Mouse (Mus musculus) forebrain, embryonic 16.5 days (tissue): ENCODE results near the gene Gm26741. TPM values are rescaled to one million over a fixed set of nuclear protein-coding genes. Genes with fewer than 3 reads are reported as not detected.

Experiments
- ATAC-seq: fragments of 200-750 bp; cut with Nextera tagmentation; 2 replicates; pipeline ENCODE4 v1.8.0; 2017; ENCODE audit warnings: mild to moderate bottlenecking, moderate library complexity
- H3K27ac ChIP-seq: fragments of 300-500 bp; sonication (generic); 2 replicates; pipeline ENCODE4 v1.5.1; 2014; ENCODE audit warnings: low read length, control low read depth
- H3K27me3 ChIP-seq: fragments of 300-500 bp; sonication (generic); replicated peaks from 2 replicates; pipeline ENCODE4 v1.6.1; 2014; ENCODE audit warnings: low read length; ENCODE audit not compliant: control insufficient read depth, insufficient read depth
- H3K36me3 ChIP-seq: fragments of 300-500 bp; sonication (generic); 2 replicates; pipeline ENCODE4 v1.6.1; 2014; ENCODE audit not compliant: control insufficient read depth, insufficient read depth
- H3K4me1 ChIP-seq: fragments of 300-500 bp; sonication (generic); replicated peaks from 2 replicates; pipeline ENCODE4 v1.6.1; 2014; ENCODE audit warnings: low read length; ENCODE audit not compliant: control insufficient read depth, insufficient read depth
- H3K4me2 ChIP-seq: fragments of 300-500 bp; sonication (generic); 2 replicates; pipeline ENCODE4 v1.6.1; 2014; ENCODE audit warnings: mild to moderate bottlenecking, low read length, control low read depth
- H3K4me3 ChIP-seq: fragments of 300-500 bp; sonication (generic); replicated peaks from 2 replicates; pipeline ENCODE4 v1.5.1; 2014; ENCODE audit warnings: mild to moderate bottlenecking, low read length, control low read depth
- H3K9ac ChIP-seq: fragments of 300-500 bp; sonication (generic); replicated peaks from 2 replicates; pipeline ENCODE4 v1.6.1; 2014; ENCODE audit warnings: low read depth, low read length, control low read depth
- H3K9me3 ChIP-seq: fragments of 300-500 bp; sonication (generic); 2 replicates; pipeline ENCODE4 v1.6.1; 2016; ENCODE audit warnings: low read length; ENCODE audit not compliant: control insufficient read depth
- WGBS: fragments of 180-500 bp; shearing (Covaris S2); extraction: QIAGEN DNeasy Blood & Tissue Kit; methylation state at CpG from one replicate; pipeline ENCODE4 v1.1.7; 2014; 5-methylcytosine and 5-hydroxymethylcytosine counted together
- polyA plus RNA-seq: library from polyadenylated mRNA; unstranded; fragments of >200 nt; fragmentation: Nextera tagmentation; extraction: Ambion mirVana; gene quantifications from 2 replicates; pipeline ENCODE4 v1.2.1, GENCODE M21; 2015

The Gm26741 gene
- polyA plus RNA-seq, 1 experiment from 2014 or later = not detected

DNA sequence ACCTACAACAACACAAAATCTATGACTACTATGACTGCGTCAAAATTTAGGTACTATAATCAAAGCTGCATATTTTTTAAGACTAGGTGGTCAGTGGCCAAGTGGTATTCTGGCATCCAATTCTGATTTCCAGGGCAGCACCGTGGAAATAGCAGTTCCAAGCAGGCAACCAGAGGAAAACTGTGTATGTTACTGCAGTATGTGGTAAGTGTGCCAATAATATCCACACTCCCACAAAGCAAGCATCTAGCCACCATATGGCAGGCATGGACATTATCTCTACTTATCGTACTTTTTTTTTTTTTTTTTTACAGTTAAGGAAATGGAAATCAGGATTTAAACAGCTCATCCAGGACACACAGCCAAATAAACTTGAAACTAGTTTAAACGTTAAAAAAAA, 9.8 kb downstream of the Gm26741 start:
- WGBS = 76% methylated on average over 4 of the region's 4 CpGs
- no peak overlapping the region for H3K9ac ChIP-seq

DNA sequence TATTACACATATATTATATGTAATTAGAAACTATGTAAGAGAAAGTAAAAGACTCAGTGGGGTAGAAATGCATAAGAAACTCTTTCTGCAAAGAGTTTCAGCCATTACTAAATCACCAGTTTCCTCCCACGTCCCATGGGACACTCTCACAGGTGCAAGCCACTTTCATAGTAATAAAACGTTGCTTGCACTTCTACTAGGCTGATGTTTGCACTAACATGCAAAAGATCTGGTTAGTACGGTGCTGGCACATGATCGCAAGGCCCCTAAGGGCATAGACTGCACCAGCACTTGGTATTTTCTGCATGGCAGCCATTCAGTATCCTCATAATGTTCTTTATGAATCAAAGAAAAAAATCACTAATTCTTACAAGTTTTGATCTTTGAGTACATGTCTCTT, 15.3 kb downstream of the Gm26741 start:
- H3K4me1 ChIP-seq = peaks cover 3% of the 10 kb centered on the region; the same call in 1 of the 2 replicates
- no peak overlapping the region for H3K27ac ChIP-seq
- ATAC-seq = no peak
- no peaks in the 10 kb centered on the region for H3K27me3 ChIP-seq
- H3K9me3 ChIP-seq = no peaks in the 10 kb centered on the region
- whole genome bisulfite sequencing = 85% methylated on average over 4 of the region's 4 CpGs
- no peak overlapping the region for H3K9ac ChIP-seq
- H3K4me3 ChIP-seq = no peak overlapping the region
- no peak overlapping the region for H3K4me2 ChIP-seq
- H3K36me3 ChIP-seq = no peaks in the 10 kb centered on the region

More for the DNA sequence above, 9.8 kb downstream of the Gm26741 start:
- no peak overlapping the region for H3K27ac ChIP-seq
- H3K36me3 ChIP-seq = no peaks in the 10 kb centered on the region
- no peaks in the 10 kb centered on the region for H3K27me3 ChIP-seq
- H3K9me3 ChIP-seq = no peaks in the 10 kb centered on the region
- H3K4me2 ChIP-seq = no peak overlapping the region
- no peak for ATAC-seq
- no peak overlapping the region for H3K4me3 ChIP-seq
- no peaks in the 10 kb centered on the region for H3K4me1 ChIP-seq

DNA sequence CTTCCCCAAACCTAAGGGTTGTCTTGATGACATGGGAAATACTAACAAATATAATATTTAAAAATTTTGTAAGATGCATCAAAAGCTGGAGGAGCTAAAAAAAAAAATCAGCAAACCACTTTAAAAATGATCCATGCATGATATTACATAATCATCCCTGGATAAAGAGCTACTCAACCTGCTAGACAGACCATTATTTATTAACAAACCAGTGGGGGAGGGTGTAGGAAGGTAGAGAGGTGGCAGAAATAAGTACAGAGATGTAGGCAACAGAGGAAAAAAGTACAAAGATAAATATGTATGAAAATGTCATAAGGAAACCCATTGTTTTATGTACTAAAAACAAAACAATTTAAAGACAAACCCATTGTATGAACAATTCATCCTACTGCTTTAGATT, 16.1 kb downstream of the Gm26741 start:
- Histone ChIP-seq H3K27ac (no peak overlapping the region), H3K4me2 (no peak overlapping the region), H3K27me3 (no peaks in the 10 kb centered on the region), H3K4me1 (peaks cover 5% of the 10 kb centered on the region), H3K36me3 (no peaks in the 10 kb centered on the region), H3K4me3 (no peak overlapping the region), H3K9me3 (no peaks in the 10 kb centered on the region), H3K9ac (no peak overlapping the region)
- no peak for ATAC-seq

DNA sequence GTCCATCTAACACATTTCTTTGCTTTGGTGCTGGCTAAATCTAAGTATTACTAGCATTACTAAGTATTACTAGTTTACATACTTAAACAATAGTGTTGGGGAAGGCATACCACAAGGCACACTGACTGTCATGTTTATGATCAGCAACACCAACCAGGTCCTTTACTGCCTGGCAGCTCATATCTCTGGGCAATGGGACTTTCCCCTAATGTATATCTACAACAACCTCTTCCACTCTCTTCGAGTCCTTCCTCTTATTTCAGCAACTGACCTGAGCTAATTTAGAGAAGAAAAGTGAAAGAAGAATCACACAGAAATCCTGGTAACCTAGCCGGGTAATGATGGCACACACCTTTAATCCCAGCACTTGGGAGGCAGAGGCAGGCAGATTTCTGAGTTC, 17.9 kb downstream of the Gm26741 start:
- 96% methylated on average over 2 of the region's 2 CpGs for WGBS
- Histone ChIP-seq H3K9me3 (no peaks in the 10 kb centered on the region), H3K9ac (no peak overlapping the region), H3K27me3 (no peaks in the 10 kb centered on the region), H3K27ac (no peak overlapping the region), H3K4me1 (peaks cover 5% of the 10 kb centered on the region), H3K36me3 (no peaks in the 10 kb centered on the region), H3K4me3 (no peak overlapping the region), H3K4me2 (no peak overlapping the region)
- ATAC-seq = no peak

DNA sequence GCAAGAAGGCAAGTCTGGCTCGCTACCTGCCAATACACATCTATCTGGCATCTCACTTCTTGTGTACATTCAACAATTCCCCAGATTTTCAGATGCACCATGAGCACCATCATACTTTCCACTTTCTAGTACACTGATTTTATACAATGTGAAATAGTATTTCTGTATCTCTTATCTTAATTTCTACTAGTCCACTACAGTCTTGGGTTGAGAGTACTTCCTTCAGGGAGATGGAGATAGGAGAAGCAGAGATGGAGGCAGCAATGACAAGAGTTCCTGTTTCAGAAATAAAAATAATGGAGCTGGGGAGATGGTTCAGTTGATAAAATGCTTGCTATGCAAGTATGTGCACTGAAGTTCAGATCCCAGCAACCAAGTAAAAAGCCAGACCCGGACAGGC, 19.2 kb downstream of the Gm26741 start:
- ATAC-seq = no peak
- H3K36me3 ChIP-seq = no peaks in the 10 kb centered on the region
- no peak overlapping the region for H3K4me2 ChIP-seq
- WGBS = 98% methylated on average over 2 of the region's 2 CpGs
- no peak overlapping the region for H3K27ac ChIP-seq
- no peaks in the 10 kb centered on the region for H3K27me3 ChIP-seq
- no peak overlapping the region for H3K9ac ChIP-seq
- peaks cover 9% of the 10 kb centered on the region for H3K4me1 ChIP-seq
- no peak overlapping the region for H3K4me3 ChIP-seq
- no peaks in the 10 kb centered on the region for H3K9me3 ChIP-seq

DNA sequence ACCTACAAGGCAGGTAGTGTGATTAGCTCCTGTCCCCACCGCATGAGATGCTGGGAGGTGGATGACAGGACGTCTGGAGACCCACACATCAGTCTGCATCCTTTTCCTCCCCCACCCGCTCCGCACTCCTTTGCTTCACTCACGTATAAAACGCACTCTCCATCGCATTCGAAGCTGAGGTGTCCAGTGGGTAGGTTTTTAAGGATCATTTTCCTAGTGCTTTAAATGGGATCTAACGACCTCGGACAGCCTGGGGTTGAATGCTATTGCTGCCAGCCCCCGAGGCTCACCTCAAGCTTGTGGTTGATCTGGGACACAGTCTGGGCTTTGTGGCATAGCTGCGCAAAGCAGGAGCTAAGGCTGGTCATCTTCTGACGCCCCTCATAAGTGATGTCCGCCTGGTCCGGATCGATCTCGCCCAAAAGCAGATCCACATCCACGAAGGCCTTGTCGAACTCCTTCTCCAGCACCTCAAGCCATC, 22.8 kb downstream of the Gm26741 start:
- ATAC-seq = peak; percentile 37
- Histone ChIP-seq H3K4me1 (peaks cover 11% of the 10 kb centered on the region), H3K4me2 (peak overlapping the region; percentile 65), H3K36me3 (no peaks in the 10 kb centered on the region), H3K27ac (peak overlapping the region; percentile 95), H3K4me3 (peak overlapping the region; percentile 98), H3K9ac (peak overlapping the region; percentile 97), H3K9me3 (no peaks in the 10 kb centered on the region), H3K27me3 (no peaks in the 10 kb centered on the region)
- WGBS = 0% methylated on average over 19 of the region's 19 CpGs

DNA sequence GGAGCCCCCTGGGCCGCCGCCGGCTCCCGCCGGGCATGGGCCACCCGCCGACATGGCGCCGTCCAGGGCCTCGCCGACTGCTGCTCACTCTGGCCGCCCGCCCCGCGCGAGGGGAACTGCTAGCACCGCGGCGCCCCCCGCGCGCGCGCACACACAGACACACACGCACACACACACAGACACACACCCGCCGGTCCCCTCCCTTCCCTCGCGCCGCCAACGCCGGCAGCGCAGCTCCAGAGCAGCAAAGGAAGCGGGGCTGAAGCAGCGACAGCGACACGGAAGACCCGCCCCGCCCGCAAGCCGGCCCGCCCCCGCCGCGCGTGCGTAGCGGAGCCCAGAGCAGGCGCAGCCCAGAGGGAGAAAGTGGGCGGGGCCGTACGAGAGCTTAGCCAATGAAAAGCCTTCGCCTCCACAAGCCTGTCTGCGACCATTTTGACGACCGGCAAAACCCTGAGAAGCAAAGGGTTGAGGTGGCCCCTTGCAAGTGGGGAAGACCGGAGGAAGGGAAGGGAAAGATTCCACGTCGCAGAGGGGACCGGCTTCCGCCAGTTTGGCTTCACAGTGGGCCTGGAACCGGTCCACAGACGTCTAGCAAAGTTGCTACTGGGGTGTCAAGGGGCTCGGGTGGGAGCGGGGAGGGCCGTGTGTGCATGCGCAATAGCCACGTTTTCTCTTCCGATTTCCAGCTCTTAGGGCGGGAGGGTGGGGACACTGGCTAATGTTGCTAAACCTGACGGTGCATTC, 23.5 kb downstream of the Gm26741 start, which contains the start of gene Gopc:
Gene Gopc, minus strand, starts transcription at position 280 of the 747 bp plus-strand sequence.
- H3K4me1 ChIP-seq = peaks cover 11% of the 10 kb centered on the region
- peak within 1 kb of the TSS; percentile 70 for H3K4me2 ChIP-seq
- WGBS = under 1% methylated on average over 66 of the region's 71 CpGs
- peak within 1 kb of the TSS; percentile 98 for H3K4me3 ChIP-seq
- H3K9ac ChIP-seq = peak within 1 kb of the TSS; percentile 97
- H3K36me3 ChIP-seq = no peaks in the 10 kb centered on the region
- ATAC-seq = peak; percentile 98
- H3K27me3 ChIP-seq = no peaks in the 10 kb centered on the region
- no peaks in the 10 kb centered on the region for H3K9me3 ChIP-seq
- H3K27ac ChIP-seq = peak within 1 kb of the TSS; percentile 95

DNA sequence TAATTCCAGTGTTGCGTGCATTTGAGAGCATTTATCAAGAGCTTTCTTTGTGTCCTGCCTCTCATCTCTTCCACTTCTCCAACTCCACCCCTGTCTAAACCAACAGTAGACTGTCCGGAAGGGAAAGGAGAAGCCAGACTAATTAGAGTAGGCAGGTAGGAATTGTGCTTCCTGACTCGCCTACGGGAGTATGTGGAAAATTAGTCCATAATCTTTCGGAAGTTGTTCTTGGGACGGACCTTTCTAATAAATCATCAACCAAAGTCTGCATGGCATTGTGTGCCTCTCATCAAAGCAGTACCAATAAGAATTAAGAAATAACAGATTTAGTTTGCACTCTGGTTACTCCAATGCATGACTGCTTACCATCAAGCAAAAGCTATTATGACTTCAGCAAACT, 24.5 kb downstream of the Gm26741 start:
- Histone ChIP-seq H3K4me1 (peaks cover 9% of the 10 kb centered on the region), H3K9me3 (no peaks in the 10 kb centered on the region), H3K27me3 (no peaks in the 10 kb centered on the region), H3K4me2 (peak overlapping the region; percentile 70), H3K27ac (no peak overlapping the region), H3K9ac (no peak overlapping the region), H3K36me3 (no peaks in the 10 kb centered on the region), H3K4me3 (no peak overlapping the region)
- ATAC-seq = no peak
- WGBS = 86% methylated on average over 6 of the region's 6 CpGs

DNA sequence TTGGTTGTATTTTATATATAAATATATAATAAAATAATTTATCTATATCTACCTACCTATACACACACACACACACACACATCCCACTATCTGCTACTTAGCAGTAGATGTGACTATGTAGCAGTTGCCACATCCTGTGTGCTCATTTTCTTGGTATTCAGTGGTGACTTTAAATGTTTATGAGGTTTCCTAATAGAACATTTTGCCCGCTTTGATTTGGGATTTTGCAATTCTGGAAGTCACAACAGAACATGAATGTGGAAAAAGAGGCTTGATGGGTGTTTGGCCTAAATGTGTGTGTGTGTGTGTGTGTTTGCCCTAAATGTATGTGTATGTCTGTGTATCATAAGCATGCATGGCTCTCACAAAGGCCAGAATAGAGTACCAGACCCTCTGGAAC, 25.0 kb downstream of the Gm26741 start:
- Histone ChIP-seq H3K27me3 (no peaks in the 10 kb centered on the region), H3K4me1 (peaks cover 8% of the 10 kb centered on the region), H3K4me2 (no peak overlapping the region), H3K9me3 (no peaks in the 10 kb centered on the region), H3K4me3 (no peak overlapping the region), H3K27ac (no peak overlapping the region), H3K9ac (no peak overlapping the region), H3K36me3 (no peaks in the 10 kb centered on the region)
- WGBS = 75% methylated on average over 1 of the region's 1 CpGs
- ATAC-seq = no peak
